Mouse (Mus musculus): ENCODE measurements at regions not wholly inside any gene's neighbourhood (a gene's known extent, or its start where the extent isn't known, plus 50 kb on each side); places are given as distances from the start of the nearest gene placed in this dataset.

GRCm38 (mm10) chr12:12509164-12509937 lies 247.4 kb downstream of the Fam49a start:
- WGBS, result 20% methylated on average over 9 of the region's 9 CpGs
- 0 out of 2 replicates have a peak, but pooled peaks cover 7% of the 10 kb centered on the region for H3K4me1 ChIP-seq (ENCODE audit: control insufficient read depth, insufficient read depth, low read length)
- no peaks in the 10 kb centered on the region for H3K36me3 ChIP-seq (ENCODE audit: control insufficient read depth, insufficient read depth, low read length)
- ATAC-seq (ENCODE audit: insufficient number of reproducible peaks, insufficient read depth, low FRiP score, low read depth), result peak; percentile 92
- H3K9me3 ChIP-seq (ENCODE audit: control insufficient read depth, low read depth, low read length), result no peaks in the 10 kb centered on the region
- no peak overlapping the region for H3K4me2 ChIP-seq (replicated peaks; ENCODE audit: low read depth, low read length)
- no peak overlapping the region for H3K4me3 ChIP-seq (ENCODE audit: low read depth, low read length)
- H3K9ac ChIP-seq (replicated peaks; ENCODE audit: low read depth, low read length), result no peak overlapping the region
- H3K27me3 ChIP-seq (ENCODE audit: control insufficient read depth, insufficient read depth, low read length), result no peaks in the 10 kb centered on the region
- H3K27ac ChIP-seq (ENCODE audit: low read length), result peak overlapping the region; percentile 75

- no peak for ATAC-seq (ENCODE audit: insufficient number of reproducible peaks, insufficient read depth, low FRiP score, low read depth)
- Histone ChIP-seq H3K4me2 (replicated peaks; ENCODE audit: low read depth, low read length) (no peak overlapping the region), H3K4me3 (ENCODE audit: low read depth, low read length) (no peak overlapping the region), H3K27me3 (ENCODE audit: control insufficient read depth, insufficient read depth, low read length) (no peaks in the 10 kb centered on the region), H3K36me3 (ENCODE audit: control insufficient read depth, insufficient read depth, low read length) (no peaks in the 10 kb centered on the region), H3K9ac (replicated peaks; ENCODE audit: low read depth, low read length) (no peak overlapping the region), H3K4me1 (ENCODE audit: control insufficient read depth, insufficient read depth, low read length) (0 out of 2 replicates have a peak, but pooled peaks cover 7% of the 10 kb centered on the region), H3K27ac (ENCODE audit: low read length) (peak overlapping the region; percentile 75), H3K9me3 (ENCODE audit: control insufficient read depth, low read depth, low read length) (no peaks in the 10 kb centered on the region)
- WGBS, result 64% methylated on average over 9 of the region's 9 CpGs
Measured at GRCm38 (mm10) chr12:12508487-12509125, 246.7 kb downstream of the Fam49a start.

GRCm38 (mm10) chr12:12506671-12507070 lies 244.7 kb downstream of the Fam49a start:
- 76% methylated on average over 3 of the region's 3 CpGs for WGBS
- no peak overlapping the region for H3K27ac ChIP-seq (ENCODE audit: low read length)
- H3K27me3 ChIP-seq (ENCODE audit: control insufficient read depth, insufficient read depth, low read length), result no peaks in the 10 kb centered on the region
- H3K9ac ChIP-seq (replicated peaks; ENCODE audit: low read depth, low read length), result no peak overlapping the region
- H3K36me3 ChIP-seq (ENCODE audit: control insufficient read depth, insufficient read depth, low read length), result no peaks in the 10 kb centered on the region
- H3K4me2 ChIP-seq (replicated peaks; ENCODE audit: low read depth, low read length), result no peak overlapping the region
- H3K4me3 ChIP-seq (ENCODE audit: low read depth, low read length), result no peak overlapping the region
- H3K4me1 ChIP-seq (ENCODE audit: control insufficient read depth, insufficient read depth, low read length), result 0 out of 2 replicates have a peak, but pooled peaks cover 7% of the 10 kb centered on the region
- ATAC-seq (ENCODE audit: insufficient number of reproducible peaks, insufficient read depth, low FRiP score, low read depth), result no peak
- H3K9me3 ChIP-seq (ENCODE audit: control insufficient read depth, low read depth, low read length), result no peaks in the 10 kb centered on the region

- no peak for ATAC-seq (ENCODE audit: insufficient number of reproducible peaks, insufficient read depth, low FRiP score, low read depth)
- no peaks in the 10 kb centered on the region for H3K27me3 ChIP-seq (ENCODE audit: control insufficient read depth, insufficient read depth, low read length)
Measured at GRCm38 (mm10) chr12:12505590-12505989, 243.7 kb downstream of the Fam49a start.

GRCm38 (mm10) chr12:12499903-12500302 lies 238.0 kb downstream of the Fam49a start:
- H3K4me1 ChIP-seq (ENCODE audit: control insufficient read depth, insufficient read depth, low read length), result no peaks in the 10 kb centered on the region
- H3K36me3 ChIP-seq (ENCODE audit: control insufficient read depth, insufficient read depth, low read length), result no peaks in the 10 kb centered on the region
- ATAC-seq (ENCODE audit: insufficient number of reproducible peaks, insufficient read depth, low FRiP score, low read depth), result no peak
- no peak overlapping the region for H3K4me2 ChIP-seq (replicated peaks; ENCODE audit: low read depth, low read length)
- H3K27ac ChIP-seq (ENCODE audit: low read length), result no peak overlapping the region
- no peaks in the 10 kb centered on the region for H3K27me3 ChIP-seq (ENCODE audit: control insufficient read depth, insufficient read depth, low read length)
- 74% methylated on average over 3 of the region's 3 CpGs for WGBS
- no peak overlapping the region for H3K9ac ChIP-seq (replicated peaks; ENCODE audit: low read depth, low read length)
- no peaks in the 10 kb centered on the region for H3K9me3 ChIP-seq (ENCODE audit: control insufficient read depth, low read depth, low read length)
- no peak overlapping the region for H3K4me3 ChIP-seq (ENCODE audit: low read depth, low read length)

More at GRCm38 (mm10) chr12:12505590-12505989, 243.7 kb downstream of the Fam49a start:
- Histone ChIP-seq H3K4me2 (replicated peaks; ENCODE audit: low read depth, low read length) (no peak overlapping the region), H3K9me3 (ENCODE audit: control insufficient read depth, low read depth, low read length) (no peaks in the 10 kb centered on the region), H3K9ac (replicated peaks; ENCODE audit: low read depth, low read length) (no peak overlapping the region), H3K4me1 (ENCODE audit: control insufficient read depth, insufficient read depth, low read length) (0 out of 2 replicates have a peak, but pooled peaks cover 7% of the 10 kb centered on the region), H3K27ac (ENCODE audit: low read length) (no peak overlapping the region), H3K4me3 (ENCODE audit: low read depth, low read length) (no peak overlapping the region), H3K36me3 (ENCODE audit: control insufficient read depth, insufficient read depth, low read length) (no peaks in the 10 kb centered on the region)
- WGBS, result 58% methylated on average over 4 of the region's 4 CpGs

- Histone ChIP-seq H3K36me3 (ENCODE audit: control insufficient read depth, insufficient read depth, low read length) (no peaks in the 10 kb centered on the region), H3K9me3 (ENCODE audit: control insufficient read depth, low read depth, low read length) (no peaks in the 10 kb centered on the region), H3K27ac (ENCODE audit: low read length) (no peak overlapping the region), H3K27me3 (ENCODE audit: control insufficient read depth, insufficient read depth, low read length) (no peaks in the 10 kb centered on the region), H3K4me2 (replicated peaks; ENCODE audit: low read depth, low read length) (no peak overlapping the region), H3K4me3 (ENCODE audit: low read depth, low read length) (no peak overlapping the region), H3K9ac (replicated peaks; ENCODE audit: low read depth, low read length) (no peak overlapping the region), H3K4me1 (ENCODE audit: control insufficient read depth, insufficient read depth, low read length) (no peaks in the 10 kb centered on the region)
- no peak for ATAC-seq (ENCODE audit: insufficient number of reproducible peaks, insufficient read depth, low FRiP score, low read depth)
Measured at GRCm38 (mm10) chr12:12498621-12499020, 236.7 kb downstream of the Fam49a start.

GRCm38 (mm10) chr12:12497277-12497841 lies 235.4 kb downstream of the Fam49a start:
- Histone ChIP-seq H3K9ac (replicated peaks; ENCODE audit: low read depth, low read length) (no peak overlapping the region), H3K4me1 (ENCODE audit: control insufficient read depth, insufficient read depth, low read length) (no peaks in the 10 kb centered on the region), H3K9me3 (ENCODE audit: control insufficient read depth, low read depth, low read length) (no peaks in the 10 kb centered on the region), H3K36me3 (ENCODE audit: control insufficient read depth, insufficient read depth, low read length) (no peaks in the 10 kb centered on the region), H3K27ac (ENCODE audit: low read length) (no peak overlapping the region), H3K4me3 (ENCODE audit: low read depth, low read length) (no peak overlapping the region), H3K4me2 (replicated peaks; ENCODE audit: low read depth, low read length) (no peak overlapping the region), H3K27me3 (ENCODE audit: control insufficient read depth, insufficient read depth, low read length) (no peaks in the 10 kb centered on the region)
- 79% methylated on average over 6 of the region's 6 CpGs for WGBS
- no peak for ATAC-seq (ENCODE audit: insufficient number of reproducible peaks, insufficient read depth, low FRiP score, low read depth)

- Histone ChIP-seq H3K9ac (replicated peaks; ENCODE audit: low read depth, low read length) (no peak overlapping the region), H3K4me2 (replicated peaks; ENCODE audit: low read depth, low read length) (no peak overlapping the region), H3K4me3 (ENCODE audit: low read depth, low read length) (no peak overlapping the region), H3K4me1 (ENCODE audit: control insufficient read depth, insufficient read depth, low read length) (no peaks in the 10 kb centered on the region), H3K9me3 (ENCODE audit: control insufficient read depth, low read depth, low read length) (no peaks in the 10 kb centered on the region), H3K36me3 (ENCODE audit: control insufficient read depth, insufficient read depth, low read length) (no peaks in the 10 kb centered on the region), H3K27ac (ENCODE audit: low read length) (no peak overlapping the region), H3K27me3 (ENCODE audit: control insufficient read depth, insufficient read depth, low read length) (no peaks in the 10 kb centered on the region)
- WGBS, result 72% methylated on average over 7 of the region's 7 CpGs
- no peak for ATAC-seq (ENCODE audit: insufficient number of reproducible peaks, insufficient read depth, low FRiP score, low read depth)
Measured at GRCm38 (mm10) chr12:12496593-12497141, 234.7 kb downstream of the Fam49a start.

Data from stomach, embryonic 14.5 days (tissue).